Mouse (Mus musculus) kidney, postnatal 36 days (tissue): Measurements from ENCODE around the gene Nfatc2ip.

Experiments used
- DNase-seq, 2 experiments: peaks; one replicate each; pipeline ENCODE4 v3.0.0; 2021 to 2022; ENCODE audit warnings: mixed read lengths in 2 of 2

Nfatc2ip gene

GRCm38 (mm10) chr7:126354738-126355614, 41.6 kb downstream of the Nfatc2ip start:
- DNase-seq, result no peak

- no peak for DNase-seq
Measured at GRCm38 (mm10) chr7:126353994-126354365, 42.6 kb downstream of the Nfatc2ip start.

- DNase-seq, result no peak
Measured at GRCm38 (mm10) chr7:126353251-126353993, 43.1 kb downstream of the Nfatc2ip start.

- no peak for DNase-seq
Measured at GRCm38 (mm10) chr7:126351419-126351951, 45.1 kb downstream of the Nfatc2ip start.

- DNase-seq, result no peak
Measured at GRCm38 (mm10) chr7:126350748-126351418, 45.7 kb downstream of the Nfatc2ip start.

- no peak for DNase-seq
Measured at GRCm38 (mm10) chr7:126348293-126348692, 48.2 kb downstream of the Nfatc2ip start.

- DNase-seq, result no peak
Measured at GRCm38 (mm10) chr7:126347098-126347497, 49.4 kb downstream of the Nfatc2ip start.

GRCm38 (mm10) chr7:126345969-126346368, 50.6 kb downstream of the Nfatc2ip start:
- DNase-seq, result no peak

GRCm38 (mm10) chr7:126345557-126345956, 51.0 kb downstream of the Nfatc2ip start:
- DNase-seq, result no peak

- no peak for DNase-seq
Measured at GRCm38 (mm10) chr7:126340896-126341295, 55.6 kb downstream of the Nfatc2ip start.

- DNase-seq, result peak; percentile 27 to 52
Measured at GRCm38 (mm10) chr7:126340206-126340618, 56.3 kb downstream of the Nfatc2ip start.

GRCm38 (mm10) chr7:126339521-126339971, 57.0 kb downstream of the Nfatc2ip start:
- DNase-seq, result no peak

GRCm38 (mm10) chr7:126338906-126339305, 57.6 kb downstream of the Nfatc2ip start:
- DNase-seq, result no peak

GRCm38 (mm10) chr7:126335556-126335955, 61.0 kb downstream of the Nfatc2ip start:
- peak in 1 of 2 experiments; percentile 28 for DNase-seq
